Mouse (Mus musculus) inflammation-experienced regulatory T-cells, adult 6 months (primary cell): ENCODE results near the gene Gm9970. TPM values are rescaled to one million over a fixed set of nuclear protein-coding genes. Genes with fewer than 3 reads are reported as not detected.
A peak's percentile ranks its signal among the peaks of the same experiment; 100 is the strongest.

Experiments used
- ATAC-seq: one replicate; pipeline ENCODE4 v1.8.0; 2017
- polyA plus RNA-seq, 3 experiments: library from polyadenylated mRNA; unstranded; fragments of 100-300 nt; shearing (Covaris generic); gene quantifications; one replicate each; pipeline ENCODE4 v1.2.1; 2017

Gm9970 gene
- polyA plus RNA-seq, 3 experiments from 2014 or later: not detected

- no peak for ATAC-seq
These were observed 46.2 kb downstream of the Gm9970 start for GRCm38 (mm10) chr5:31194486-31195485.

- ATAC-seq: no peak
These were observed 47.3 kb downstream of the Gm9970 start for GRCm38 (mm10) chr5:31193631-31194281.

- peak; percentile 92 for ATAC-seq
These were observed 47.9 kb downstream of the Gm9970 start, which contains the start of the genes Snx17 and Eif2b4 for GRCm38 (mm10) chr5:31192939-31193630. Snx17 (plus strand) TSS chr5:31193227. Eif2b4 (minus strand) TSS chr5:31193430.

GRCm38 (mm10) chr5:31192045-31192938, 48.7 kb downstream of the Gm9970 start:
- peak; percentile 9 for ATAC-seq

Other genes starting within 250 kb of the Gm9970 start
- 10 to 100 TPM; 61.6 to 98.6 (median 81.7) TPM for gene Atraid, start 192.9 kb downstream of the Gm9970 start, polyA plus RNA-seq
- gene Slc5a6, start 192.3 kb downstream of the Gm9970 start, polyA plus RNA-seq: 1 to 10 TPM; 4.9 to 7.0 (median 4.9) TPM
- 10 to 100 TPM in 1 of 3 experiments, 1 to 10 TPM in 2; 5.4 to 11.8 (median 7.8) TPM for gene Cad, start 186.5 kb downstream of the Gm9970 start, polyA plus RNA-seq
- gene Dnajc5g, start 134.9 kb downstream of the Gm9970 start, polyA plus RNA-seq: not detected
- under 1 TPM in 2 of 3 experiments, not detected in 1; 0.45 to 0.57 TPM for gene Slc30a3, start 133.0 kb downstream of the Gm9970 start, polyA plus RNA-seq
- gene Trim54, start 124.5 kb downstream of the Gm9970 start, polyA plus RNA-seq: not detected
- not detected for gene Ucn, start 102.4 kb downstream of the Gm9970 start, polyA plus RNA-seq
- 10 to 100 TPM; 40.8 to 67.2 (median 64.2) TPM for gene Mpv17, start 87.0 kb downstream of the Gm9970 start, polyA plus RNA-seq
- gene Gm29609, start 61.3 kb downstream of the Gm9970 start, polyA plus RNA-seq: 1 to 10 TPM in 1 of 3 experiments, under 1 TPM in 2; 0.19 to 3.2 (median 0.29) TPM
- 100 to 1,000 TPM in 1 of 3 experiments, 10 to 100 TPM in 2; 61.8 to 103 (median 81.3) TPM for gene Gtf3c2, start 61.1 kb downstream of the Gm9970 start, polyA plus RNA-seq
- gene Snx17, start 48.0 kb downstream of the Gm9970 start, polyA plus RNA-seq: 100 to 1,000 TPM in 2 of 3 experiments, 10 to 100 TPM in 1; 96.4 to 122 (median 119) TPM
- gene Eif2b4, start 47.8 kb downstream of the Gm9970 start, polyA plus RNA-seq: 10 to 100 TPM; 38.7 to 45.8 (median 44.4) TPM
- 1 to 10 TPM; 3.5 to 6.1 (median 5.4) TPM for gene Zfp513, start 38.9 kb downstream of the Gm9970 start, polyA plus RNA-seq
- 10 to 100 TPM; 38.5 to 63.1 (median 49.7) TPM for gene Ppm1g, start 20.5 kb downstream of the Gm9970 start, polyA plus RNA-seq
- gene Nrbp1, start 368 bp downstream of the Gm9970 start, polyA plus RNA-seq: 100 to 1,000 TPM in 1 of 3 experiments, 10 to 100 TPM in 2; 84.6 to 104 (median 84.9) TPM
- gene Krtcap3, start 10.5 kb upstream of the Gm9970 start, polyA plus RNA-seq: 10 to 100 TPM; 25.8 to 27.7 (median 26.9) TPM
- 1 to 10 TPM; 3.3 to 4.4 (median 4.3) TPM for gene Ift172, start 49.9 kb upstream of the Gm9970 start, polyA plus RNA-seq
- not detected for gene Fndc4, start 54.8 kb upstream of the Gm9970 start, polyA plus RNA-seq
- under 1 TPM in 2 of 3 experiments, not detected in 1; 0.15 to 0.48 TPM for gene Gckr, start 56.2 kb upstream of the Gm9970 start, polyA plus RNA-seq
- 10 to 100 TPM; 24.3 to 48.9 (median 45.0) TPM for gene Zfp512, start 211.2 kb upstream of the Gm9970 start, polyA plus RNA-seq
- under 1 TPM in 1 of 3 experiments, not detected in 2; 0.28 TPM for gene 4930548H24Rik, start 244.5 kb upstream of the Gm9970 start, polyA plus RNA-seq